Mouse (Mus musculus) cerebellum, adult 2 months (tissue): ENCODE data around the gene Os9.

Source experiments
- CTCF ChIP-seq: fragments of 200-500 bp; IDR thresholded peaks from 2 replicates; pipeline ENCODE4 v1.5.1; 2011; ENCODE audit warnings: low read depth, mild to moderate bottlenecking, control low read depth, low read length, moderate library complexity, borderline replicate concordance; ENCODE audit not compliant: insufficient read depth
- POLR2A ChIP-seq: fragments of 200-500 bp; IDR thresholded peaks from 2 replicates; pipeline ENCODE4 v1.6.1; 2011; ENCODE audit warnings: low read length, control low read depth, borderline replicate concordance; ENCODE audit not compliant: insufficient read depth

GRCm38 (mm10) chr10:127070190-127071121, 50.5 kb downstream of the Os9 start, which contains the start of gene Tspan31:
- TF ChIP-seq POLR2A, result peak; percentile 74; the same call in 1 of the 2 replicates
- TF ChIP-seq CTCF, result no peak
